Mouse (Mus musculus) forebrain, embryonic 10.5 days (tissue): ENCODE measurements around the gene Ablim1. TPM values are rescaled to one million over a fixed set of nuclear protein-coding genes. Genes with fewer than 3 reads are reported as not detected.

ENCODE experiments used
- DNase-seq: peaks from one replicate; pipeline ENCODE4 v3.0.0-alpha.2; 2017; ENCODE audit warnings: low spot score; ENCODE audit errors: extremely low spot score
- H3K27ac ChIP-seq: fragments of 300-500 bp; sonication (generic); 2 replicates; pipeline ENCODE4 v1.5.1; 2016; ENCODE audit warnings: mild to moderate bottlenecking
- H3K27me3 ChIP-seq: fragments of 300-500 bp; sonication (generic); 2 replicates; pipeline ENCODE4 v1.6.1; 2016; ENCODE audit warnings: mild to moderate bottlenecking; ENCODE audit not compliant: poor library complexity, severe bottlenecking
- H3K36me3 ChIP-seq: fragments of 300-500 bp; sonication (generic); replicated peaks from 2 replicates; pipeline ENCODE4 v1.6.1; 2016; ENCODE audit warnings: mild to moderate bottlenecking, moderate library complexity
- H3K4me1 ChIP-seq: fragments of 300-500 bp; sonication (generic); 2 replicates; pipeline ENCODE4 v1.6.1; 2016
- H3K4me3 ChIP-seq: fragments of 300-500 bp; sonication (generic); 2 replicates; pipeline ENCODE4 v1.5.1; 2016; ENCODE audit warnings: mild to moderate bottlenecking, moderate library complexity
- H3K9me3 ChIP-seq: fragments of 300-500 bp; sonication (generic); 2 replicates; pipeline ENCODE4 v1.6.1; 2016; ENCODE audit warnings: mild to moderate bottlenecking, moderate library complexity
- WGBS: fragments of 180-500 bp; shearing (Covaris S2); methylation state at CpG from one replicate; pipeline ENCODE4 v1.1.7; 2016; 5-methylcytosine and 5-hydroxymethylcytosine counted together
- polyA plus RNA-seq: library from polyadenylated mRNA; unstranded; fragments of >200 nt; fragmentation: Nextera tagmentation; extraction: Ambion mirVana; gene quantifications from 2 replicates; pipeline ENCODE4 v1.2.1, GENCODE M21; 2016

The Ablim1 gene
- polyA plus RNA-seq, 1 experiment from 2014 or later: 21.0 TPM

DNA sequence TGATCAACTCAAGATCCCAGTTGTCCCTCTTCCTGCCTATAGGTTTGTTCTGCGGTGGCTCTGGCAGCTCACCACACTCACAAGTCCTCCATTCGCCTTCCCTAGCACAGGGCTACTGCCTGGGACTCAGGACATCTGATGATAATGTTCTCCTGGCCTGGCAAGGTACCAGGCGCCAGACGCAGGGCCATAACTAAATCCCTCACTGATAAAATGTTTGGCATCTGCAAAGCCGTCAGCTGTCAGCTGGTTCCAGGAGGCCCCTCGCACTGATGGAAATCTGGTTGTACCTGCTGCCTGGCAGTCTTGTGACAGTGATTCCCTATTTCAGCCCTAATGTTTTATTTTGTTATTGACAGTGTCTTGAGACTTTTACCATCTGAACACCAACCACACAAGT is 74.5 kb downstream of the Ablim1 start:
- no peaks in the 10 kb centered on the region for H3K9me3 ChIP-seq
- no peaks in the 10 kb centered on the region for H3K4me1 ChIP-seq
- H3K27ac ChIP-seq: no peak overlapping the region
- 84% methylated on average over 6 of the region's 6 CpGs for WGBS
- H3K4me3 ChIP-seq: no peak overlapping the region
- H3K36me3 ChIP-seq: no peaks in the 10 kb centered on the region
- no peak for DNase-seq
- no peaks in the 10 kb centered on the region for H3K27me3 ChIP-seq

DNA sequence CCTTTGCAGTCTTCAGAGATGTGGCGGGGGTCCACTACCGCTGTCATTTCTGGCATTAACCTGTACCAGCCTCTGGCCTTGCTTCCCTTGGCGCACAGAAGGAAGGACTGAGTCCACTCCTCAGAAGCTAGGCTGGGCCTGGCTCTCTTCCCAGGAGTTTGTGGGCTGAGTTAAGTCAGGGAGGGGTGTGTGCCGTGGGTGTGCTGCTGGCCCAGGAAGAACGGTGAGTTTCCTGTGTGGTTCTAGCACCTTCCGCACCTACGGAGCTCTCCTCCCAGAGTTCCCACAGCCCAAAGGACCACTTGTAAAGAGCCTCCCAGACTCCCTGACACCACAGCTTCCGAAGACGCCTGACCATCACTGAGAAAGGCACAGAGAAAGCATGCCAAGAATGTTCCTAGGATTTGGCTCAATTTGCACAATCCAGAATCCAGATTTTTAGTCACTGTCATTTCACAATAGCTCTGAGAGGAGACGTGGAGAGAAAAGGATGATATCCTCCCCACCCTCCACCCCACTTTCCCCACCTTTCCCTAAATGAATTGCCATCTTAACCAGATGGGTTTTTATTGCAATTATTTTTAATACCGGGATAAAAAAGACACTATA is 75.4 kb downstream of the Ablim1 start:
- Histone ChIP-seq H3K4me3 (no peak overlapping the region), H3K4me1 (no peaks in the 10 kb centered on the region), H3K36me3 (no peaks in the 10 kb centered on the region), H3K9me3 (no peaks in the 10 kb centered on the region), H3K27me3 (no peaks in the 10 kb centered on the region), H3K27ac (no peak overlapping the region)
- DNase-seq: no peak
- WGBS: 89% methylated on average over 11 of the region's 11 CpGs

DNA sequence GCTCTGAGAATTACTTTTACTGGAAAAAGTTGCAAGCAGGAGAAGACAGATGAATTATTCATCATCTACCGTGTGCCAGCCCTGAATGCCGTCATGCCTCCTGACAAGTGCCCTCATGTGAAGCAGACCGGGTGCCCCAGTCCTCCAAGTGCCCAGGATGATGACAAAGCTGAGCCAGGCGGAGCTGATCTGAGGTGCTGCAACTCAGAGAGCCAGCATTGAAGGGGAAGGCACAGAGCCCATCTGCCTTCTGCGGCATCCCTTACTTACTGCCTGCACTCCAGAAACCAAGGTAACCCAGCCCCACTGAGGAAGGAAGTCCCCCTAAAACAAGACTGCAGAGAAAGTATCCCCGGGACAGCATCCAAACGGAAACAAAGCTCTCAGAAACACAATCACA is 76.3 kb downstream of the Ablim1 start:
- DNase-seq: no peak
- 88% methylated on average over 7 of the region's 7 CpGs for WGBS
- H3K27ac ChIP-seq: no peak overlapping the region
- H3K36me3 ChIP-seq: no peaks in the 10 kb centered on the region
- H3K27me3 ChIP-seq: no peaks in the 10 kb centered on the region
- no peaks in the 10 kb centered on the region for H3K9me3 ChIP-seq
- H3K4me3 ChIP-seq: no peak overlapping the region
- H3K4me1 ChIP-seq: no peaks in the 10 kb centered on the region

DNA sequence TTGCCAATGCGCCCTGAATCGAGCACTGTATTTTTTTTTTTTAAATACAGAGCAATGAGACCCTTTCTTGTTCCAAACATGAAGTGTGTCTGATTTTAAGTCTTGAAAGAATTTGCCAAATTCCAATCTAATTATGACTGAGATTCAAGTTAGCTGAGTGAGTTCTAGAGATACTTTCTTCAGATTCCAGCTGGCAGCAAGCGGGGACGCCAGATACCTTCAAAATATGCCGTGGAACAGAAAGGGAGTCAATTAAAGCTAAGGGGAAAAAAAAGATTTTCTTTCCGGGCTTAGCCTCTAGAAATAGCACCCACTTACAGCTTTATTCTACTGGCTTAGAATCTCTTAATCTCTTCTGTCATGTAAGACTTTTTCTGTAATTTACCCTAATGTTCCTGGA is 77.2 kb downstream of the Ablim1 start:
- H3K36me3 ChIP-seq: no peaks in the 10 kb centered on the region
- WGBS: 84% methylated on average over 6 of the region's 6 CpGs
- H3K9me3 ChIP-seq: no peaks in the 10 kb centered on the region

DNA sequence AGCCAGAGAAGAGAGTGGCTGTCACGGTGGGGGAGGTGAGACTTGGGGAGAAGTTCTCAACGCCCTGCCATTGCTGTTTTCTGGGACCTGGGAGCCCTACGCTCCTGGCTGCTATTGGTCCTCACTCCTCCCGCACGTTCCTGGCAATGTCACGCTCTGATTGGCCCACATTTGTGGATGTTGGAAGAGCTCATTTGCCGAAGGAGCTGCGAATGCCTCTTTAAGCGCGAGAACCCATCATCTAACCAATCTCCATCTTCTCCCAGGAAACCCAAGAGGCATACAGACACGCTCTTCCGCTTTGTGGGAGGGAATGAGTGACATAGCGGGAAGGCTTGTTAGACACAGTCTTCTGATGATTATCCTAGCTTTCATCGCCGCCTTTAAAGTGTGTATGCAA is 78.1 kb downstream of the Ablim1 start:
- H3K9me3 ChIP-seq: no peaks in the 10 kb centered on the region
- 84% methylated on average over 15 of the region's 15 CpGs for WGBS
- no peaks in the 10 kb centered on the region for H3K27me3 ChIP-seq
- no peak overlapping the region for H3K4me3 ChIP-seq
- H3K27ac ChIP-seq: no peak overlapping the region
- no peak for DNase-seq
- H3K4me1 ChIP-seq: no peaks in the 10 kb centered on the region
- no peaks in the 10 kb centered on the region for H3K36me3 ChIP-seq

More for the DNA sequence above, 77.2 kb downstream of the Ablim1 start:
- Histone ChIP-seq H3K27me3 (no peaks in the 10 kb centered on the region), H3K4me1 (no peaks in the 10 kb centered on the region), H3K27ac (no peak overlapping the region), H3K4me3 (no peak overlapping the region)
- no peak for DNase-seq

DNA sequence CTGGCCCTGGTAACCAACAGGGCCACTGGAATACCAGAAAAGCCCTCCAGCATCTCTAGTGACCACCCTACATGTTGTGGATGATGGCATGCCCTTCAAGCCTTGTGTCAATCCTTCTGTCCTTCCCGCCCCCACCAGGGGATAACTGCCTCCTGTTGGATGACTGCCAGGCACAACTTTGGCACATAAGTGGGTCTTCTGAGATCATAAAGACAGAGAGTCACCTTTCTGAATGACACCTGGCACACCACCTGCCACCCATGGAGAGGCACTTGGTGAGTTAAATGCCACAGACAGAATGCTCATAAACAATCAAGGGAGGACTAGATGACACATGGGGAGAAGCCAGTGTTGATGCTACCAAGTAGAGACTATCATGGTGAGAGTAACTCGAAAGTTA is 78.8 kb downstream of the Ablim1 start:
- WGBS: 96% methylated on average over 2 of the region's 2 CpGs
- no peaks in the 10 kb centered on the region for H3K4me1 ChIP-seq
- DNase-seq: no peak
- no peaks in the 10 kb centered on the region for H3K9me3 ChIP-seq
- no peak overlapping the region for H3K27ac ChIP-seq
- no peaks in the 10 kb centered on the region for H3K36me3 ChIP-seq
- no peaks in the 10 kb centered on the region for H3K27me3 ChIP-seq
- no peak overlapping the region for H3K4me3 ChIP-seq

DNA sequence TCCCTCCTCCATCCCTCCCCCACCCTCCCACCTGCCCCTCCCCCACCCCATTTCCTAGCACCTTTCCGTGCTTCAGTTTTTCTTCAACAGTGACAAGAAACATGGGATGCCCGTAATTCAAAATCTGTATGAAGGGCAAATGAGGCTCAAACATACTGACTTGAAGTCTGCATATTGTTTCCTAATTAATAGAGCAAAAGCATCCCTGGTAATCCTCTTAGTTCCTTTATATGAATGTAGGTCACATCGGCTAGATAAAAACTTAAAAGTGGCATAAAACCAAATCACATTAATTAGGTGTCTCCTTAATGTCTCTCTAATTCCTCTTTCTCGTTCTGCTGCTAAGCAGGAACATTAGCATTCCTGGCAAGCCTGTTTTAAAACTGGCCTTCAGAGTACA is 83.7 kb downstream of the Ablim1 start:
- WGBS: 63% methylated on average over 4 of the region's 4 CpGs
- Histone ChIP-seq H3K4me3 (no peak overlapping the region), H3K27me3 (no peaks in the 10 kb centered on the region), H3K9me3 (no peaks in the 10 kb centered on the region), H3K36me3 (no peaks in the 10 kb centered on the region), H3K4me1 (no peaks in the 10 kb centered on the region), H3K27ac (no peak overlapping the region)
- DNase-seq: no peak

DNA sequence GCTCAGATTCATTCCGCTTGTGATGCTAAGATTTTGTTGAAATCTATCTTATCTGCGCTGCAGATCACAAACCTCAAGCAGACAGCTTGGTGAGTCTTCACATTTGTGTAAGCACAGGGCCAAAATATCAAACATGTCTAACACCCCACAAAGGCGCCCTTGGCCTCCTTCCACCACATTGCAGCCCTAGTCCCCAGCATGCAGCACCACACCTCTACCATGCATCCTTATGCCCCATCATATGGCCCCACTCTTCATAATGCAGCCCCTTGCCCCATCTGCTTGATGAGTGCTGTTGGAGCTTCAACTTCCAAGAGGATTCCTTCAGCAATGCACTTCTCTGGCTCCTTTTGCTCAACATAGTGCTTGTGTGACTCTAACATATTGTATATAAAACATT is 85.6 kb downstream of the Ablim1 start:
- Histone ChIP-seq H3K4me3 (no peak overlapping the region), H3K27me3 (no peaks in the 10 kb centered on the region), H3K9me3 (no peaks in the 10 kb centered on the region), H3K27ac (no peak overlapping the region), H3K36me3 (no peaks in the 10 kb centered on the region), H3K4me1 (no peaks in the 10 kb centered on the region)
- WGBS: 96% methylated on average over 3 of the region's 3 CpGs
- DNase-seq: no peak

DNA sequence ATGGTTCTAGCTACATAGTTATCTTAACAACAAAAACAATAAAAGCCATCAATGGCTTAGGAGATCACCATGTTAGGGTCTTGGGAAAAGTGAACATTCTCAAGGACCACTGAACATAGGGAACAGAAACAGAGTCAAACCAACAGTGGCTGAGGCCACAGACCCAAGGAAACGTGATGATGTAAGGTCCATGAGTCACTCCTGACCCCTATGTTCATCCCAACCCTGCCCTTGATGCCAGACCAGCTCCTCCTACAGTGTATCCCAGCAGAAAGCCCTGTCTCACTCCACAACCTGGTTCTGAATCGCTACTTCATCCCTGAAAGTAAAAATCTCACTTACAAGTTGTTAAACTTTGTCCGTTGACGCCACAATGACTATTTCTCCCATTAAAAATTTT is 86.1 kb downstream of the Ablim1 start:
- 86% methylated on average over 4 of the region's 4 CpGs for WGBS

DNA sequence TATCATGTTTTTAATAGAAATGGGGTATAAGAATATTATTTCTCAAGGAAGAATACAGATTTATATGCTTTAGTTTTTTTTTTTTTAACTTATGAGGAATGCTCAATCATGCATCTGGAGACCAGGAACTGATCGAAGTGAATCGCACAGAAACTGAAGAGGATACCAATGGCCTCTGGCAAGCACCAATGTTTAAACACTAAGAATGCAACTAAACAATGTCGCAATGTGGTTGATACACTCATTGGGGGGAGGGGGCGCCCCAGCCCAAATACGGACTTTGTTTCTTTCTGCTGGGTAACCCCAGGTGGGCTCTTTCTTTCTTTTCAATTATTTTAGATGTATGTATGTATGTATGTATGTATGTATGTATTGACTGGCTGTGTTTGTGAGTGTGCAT is 90.3 kb downstream of the Ablim1 start:
- Histone ChIP-seq H3K4me3 (no peak overlapping the region), H3K9me3 (no peaks in the 10 kb centered on the region), H3K36me3 (no peaks in the 10 kb centered on the region), H3K27me3 (no peaks in the 10 kb centered on the region), H3K27ac (no peak overlapping the region), H3K4me1 (peaks cover 14% of the 10 kb centered on the region; the same call in 1 of the 2 replicates)
- no peak for DNase-seq
- WGBS: 89% methylated on average over 5 of the region's 5 CpGs

More for the DNA sequence above, 86.1 kb downstream of the Ablim1 start:
- Histone ChIP-seq H3K9me3 (no peaks in the 10 kb centered on the region), H3K4me3 (no peak overlapping the region), H3K36me3 (no peaks in the 10 kb centered on the region), H3K27me3 (no peaks in the 10 kb centered on the region), H3K4me1 (no peaks in the 10 kb centered on the region), H3K27ac (no peak overlapping the region)
- DNase-seq: no peak

DNA sequence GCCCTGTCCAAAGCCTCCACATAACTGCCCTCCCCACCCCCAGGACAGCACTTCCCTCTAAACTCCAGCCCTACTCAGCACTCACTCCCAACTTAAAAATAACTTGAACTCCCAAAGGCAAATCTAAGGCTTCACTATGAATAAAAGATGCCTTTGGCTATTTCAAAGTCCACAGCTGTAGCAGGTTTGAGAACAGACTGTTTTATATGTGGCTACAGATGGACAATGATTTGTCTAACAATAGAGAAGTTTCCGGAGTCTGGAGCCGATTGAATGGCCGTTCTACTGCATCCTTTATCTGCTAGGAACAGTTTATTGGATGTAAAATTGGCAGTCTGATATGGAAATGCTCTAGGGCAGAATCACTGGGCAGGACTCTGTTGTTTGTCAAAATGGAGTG is 91.0 kb downstream of the Ablim1 start:
- H3K36me3 ChIP-seq: no peaks in the 10 kb centered on the region
- DNase-seq: no peak
- WGBS: 97% methylated on average over 3 of the region's 3 CpGs

DNA sequence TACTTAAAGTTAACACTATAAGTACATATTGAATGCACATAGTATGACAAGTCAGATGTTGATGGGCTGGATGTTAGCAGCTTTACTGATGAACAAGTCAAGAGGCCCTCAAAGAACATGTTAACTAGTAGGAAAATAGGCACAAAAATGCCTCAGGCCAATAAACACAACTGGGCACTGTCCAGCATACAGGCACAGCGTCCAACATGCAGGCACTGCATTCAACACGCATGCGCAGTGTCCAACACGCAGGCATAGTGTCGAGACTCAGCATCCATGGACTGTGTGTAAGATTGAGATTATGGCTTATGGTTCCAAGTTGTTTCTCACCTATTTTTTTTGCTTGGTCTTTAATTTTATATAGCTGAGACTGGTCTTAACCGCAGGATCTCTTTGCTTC is 92.1 kb downstream of the Ablim1 start:
- Histone ChIP-seq H3K27ac (no peak overlapping the region), H3K4me3 (no peak overlapping the region), H3K36me3 (no peaks in the 10 kb centered on the region), H3K4me1 (peaks cover 14% of the 10 kb centered on the region; the same call in 1 of the 2 replicates), H3K27me3 (no peaks in the 10 kb centered on the region), H3K9me3 (no peaks in the 10 kb centered on the region)
- WGBS: 96% methylated on average over 6 of the region's 6 CpGs
- DNase-seq: no peak

More for the DNA sequence above, 91.0 kb downstream of the Ablim1 start:
- no peaks in the 10 kb centered on the region for H3K27me3 ChIP-seq
- H3K9me3 ChIP-seq: no peaks in the 10 kb centered on the region
- no peak overlapping the region for H3K4me3 ChIP-seq
- no peak overlapping the region for H3K27ac ChIP-seq
- peaks cover 14% of the 10 kb centered on the region; the same call in 1 of the 2 replicates for H3K4me1 ChIP-seq

DNA sequence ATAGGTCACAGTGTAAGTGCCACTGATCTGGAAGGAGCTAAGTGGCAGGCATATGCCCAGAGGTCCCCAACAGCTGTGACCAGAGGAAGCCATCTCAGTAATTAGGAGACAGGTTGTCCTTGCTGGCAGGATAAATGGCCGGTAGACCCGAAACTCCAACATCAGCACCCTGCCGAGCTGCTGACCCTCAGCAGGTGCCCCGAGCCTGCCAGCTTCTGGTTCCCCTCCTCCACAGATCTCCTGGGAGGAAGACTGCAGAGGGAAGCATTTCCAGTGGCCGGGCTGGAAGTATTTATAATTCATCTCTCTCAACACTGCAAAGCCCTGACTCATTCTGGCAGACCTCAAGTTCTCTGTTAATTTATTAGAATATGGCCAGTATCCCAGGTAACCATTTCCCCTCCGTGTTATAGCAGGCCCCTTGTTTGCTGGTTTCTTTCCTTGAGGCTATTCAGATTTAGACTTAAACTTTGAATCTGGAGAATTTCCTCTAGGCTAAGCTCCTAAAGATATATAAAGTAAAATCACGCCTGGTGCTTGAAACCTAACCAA is 93.0 kb downstream of the Ablim1 start:
- H3K36me3 ChIP-seq: no peaks in the 10 kb centered on the region
- no peak overlapping the region for H3K27ac ChIP-seq
- no peak for DNase-seq
- no peaks in the 10 kb centered on the region for H3K9me3 ChIP-seq
- no peak overlapping the region for H3K4me3 ChIP-seq
- no peaks in the 10 kb centered on the region for H3K27me3 ChIP-seq
- H3K4me1 ChIP-seq: peaks cover 19% of the 10 kb centered on the region; the same call in 1 of the 2 replicates
- WGBS: 71% methylated on average over 7 of the region's 7 CpGs

DNA sequence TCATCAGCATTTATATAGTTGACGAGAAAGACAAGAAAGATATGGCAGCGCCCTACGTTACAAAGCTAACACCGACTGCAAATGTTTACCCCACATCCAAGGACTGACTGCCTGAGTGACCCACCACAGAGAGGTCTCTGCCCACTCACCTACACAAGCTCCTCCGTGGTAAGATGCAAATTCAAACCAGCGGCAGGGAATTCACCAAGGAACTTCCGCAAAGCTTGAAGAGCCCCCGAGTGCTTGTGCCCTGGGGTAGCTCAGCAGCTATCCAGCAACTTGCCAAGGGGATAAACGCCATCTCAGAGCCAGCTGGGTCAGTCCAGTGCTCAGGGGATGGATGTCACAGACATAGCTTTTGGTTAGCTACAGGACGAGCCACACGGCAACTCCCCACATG is 95.0 kb downstream of the Ablim1 start:
- no peak for DNase-seq
- no peaks in the 10 kb centered on the region for H3K27me3 ChIP-seq
- H3K9me3 ChIP-seq: no peaks in the 10 kb centered on the region
- H3K4me1 ChIP-seq: peaks cover 26% of the 10 kb centered on the region
- 74% methylated on average over 11 of the region's 11 CpGs for WGBS
- no peak overlapping the region for H3K4me3 ChIP-seq
- H3K36me3 ChIP-seq: no peaks in the 10 kb centered on the region
- H3K27ac ChIP-seq: no peak overlapping the region
